Mouse (Mus musculus) neural tube, embryonic 15.5 days (tissue): ENCODE data around the gene Gm20708. TPM values are rescaled to one million over a fixed set of nuclear protein-coding genes. Genes with fewer than 3 reads are reported as not detected.
A peak's percentile ranks its signal among the peaks of the same experiment; 100 is the strongest.

ENCODE experiments used
- ATAC-seq: fragments of 200-750 bp; cut with Nextera tagmentation; 2 replicates; pipeline ENCODE4 v1.8.0; 2017; ENCODE audit warnings: mild to moderate bottlenecking, moderate TSS enrichment, moderate library complexity; ENCODE audit not compliant: low FRiP score
- H3K27ac ChIP-seq: fragments of 300-500 bp; sonication (generic); replicated peaks from 2 replicates; pipeline ENCODE4 v1.5.1; 2015; ENCODE audit warnings: mild to moderate bottlenecking, inconsistent platforms
- H3K27me3 ChIP-seq: fragments of 300-500 bp; sonication (generic); replicated peaks from 2 replicates; pipeline ENCODE4 v1.6.1; 2015; ENCODE audit warnings: inconsistent platforms
- H3K36me3 ChIP-seq: fragments of 300-500 bp; sonication (generic); 2 replicates; pipeline ENCODE4 v1.6.1; 2015; ENCODE audit warnings: inconsistent platforms
- H3K4me1 ChIP-seq: fragments of 300-500 bp; sonication (generic); 2 replicates; pipeline ENCODE4 v1.6.1; 2015; ENCODE audit warnings: inconsistent platforms
- H3K4me2 ChIP-seq: fragments of 300-500 bp; sonication (generic); 2 replicates; pipeline ENCODE4 v1.6.1; 2015; ENCODE audit warnings: inconsistent platforms, mild to moderate bottlenecking, moderate library complexity
- H3K4me3 ChIP-seq: fragments of 300-500 bp; sonication (generic); replicated peaks from 2 replicates; pipeline ENCODE4 v1.5.1; 2015; ENCODE audit warnings: mild to moderate bottlenecking, inconsistent platforms
- H3K9ac ChIP-seq: fragments of 300-500 bp; sonication (generic); replicated peaks from 2 replicates; pipeline ENCODE4 v1.6.1; 2015; ENCODE audit warnings: mild to moderate bottlenecking, inconsistent platforms
- H3K9me3 ChIP-seq: fragments of 300-500 bp; sonication (generic); replicated peaks from 2 replicates; pipeline ENCODE4 v1.6.1; 2016; ENCODE audit warnings: inconsistent platforms
- WGBS: fragments of 180-500 bp; shearing (Covaris S2); methylation state at CpG from one replicate; pipeline ENCODE4 v1.1.7; 2015; ENCODE audit warnings: mixed read lengths; 5-methylcytosine and 5-hydroxymethylcytosine counted together
- polyA plus RNA-seq: library from polyadenylated mRNA; unstranded; fragments of >200 nt; fragmentation: Nextera tagmentation; extraction: Ambion mirVana; gene quantifications from 2 replicates; pipeline ENCODE4 v1.2.1, GENCODE M21; 2015

The Gm20708 gene
- polyA plus RNA-seq, 1 experiment from 2014 or later = 1.7 TPM

DNA sequence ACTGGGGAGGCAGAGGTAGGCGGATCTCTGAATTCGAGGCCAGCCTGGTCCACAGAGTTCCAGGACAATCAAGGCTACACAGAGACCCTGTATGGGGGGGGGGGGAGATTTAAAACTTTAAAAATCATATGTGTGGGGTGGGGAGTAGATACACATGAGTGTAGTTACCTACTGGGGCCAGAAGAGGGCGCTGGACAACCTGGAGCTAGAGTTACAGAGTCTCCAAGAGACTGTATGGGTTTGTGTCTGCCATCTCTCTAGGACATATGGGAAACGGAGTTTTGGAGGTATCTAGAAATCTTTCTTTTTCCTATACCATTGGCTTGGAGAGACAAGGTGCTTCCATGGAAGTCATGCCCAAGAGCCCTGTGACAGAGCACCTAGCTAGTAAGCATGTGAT is 65.0 kb downstream of the Gm20708 start:
- no peak overlapping the region for H3K9ac ChIP-seq
- WGBS = 59% methylated on average over 4 of the region's 4 CpGs
- no peak for ATAC-seq
- H3K9me3 ChIP-seq = no peaks in the 10 kb centered on the region
- no peak overlapping the region for H3K4me3 ChIP-seq
- H3K27me3 ChIP-seq = no peaks in the 10 kb centered on the region; the same call in 1 of the 2 replicates
- H3K4me2 ChIP-seq = no peak overlapping the region
- no peak overlapping the region for H3K27ac ChIP-seq
- peaks cover 42% of the 10 kb centered on the region for H3K4me1 ChIP-seq
- no peaks in the 10 kb centered on the region for H3K36me3 ChIP-seq

DNA sequence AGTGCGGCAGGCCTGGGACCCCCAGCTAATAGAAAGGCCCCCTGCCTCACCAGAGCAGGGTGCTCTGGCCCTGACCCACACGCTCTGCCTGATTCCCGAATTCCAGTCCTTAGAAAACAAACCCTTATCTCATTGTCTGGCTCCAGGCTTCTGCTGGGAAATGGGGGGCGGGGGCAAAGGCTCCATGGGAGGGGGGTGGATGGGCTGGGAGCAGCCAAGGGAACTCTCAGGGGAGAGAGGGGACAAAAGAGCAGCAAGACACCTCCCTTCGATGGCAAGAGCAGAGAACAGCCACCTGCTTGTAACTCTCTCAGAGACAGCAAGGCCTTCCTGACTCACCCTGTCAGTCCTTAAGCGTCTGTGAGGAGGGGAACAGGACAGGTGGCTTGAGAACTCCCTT is 66.2 kb downstream of the Gm20708 start:
- H3K4me1 ChIP-seq = peaks cover 38% of the 10 kb centered on the region
- WGBS = 28% methylated on average over 6 of the region's 6 CpGs
- H3K27me3 ChIP-seq = no peaks in the 10 kb centered on the region
- H3K9ac ChIP-seq = no peak overlapping the region
- H3K9me3 ChIP-seq = no peaks in the 10 kb centered on the region
- ATAC-seq = no peak
- H3K4me2 ChIP-seq = no peak overlapping the region
- no peak overlapping the region for H3K4me3 ChIP-seq
- H3K36me3 ChIP-seq = no peaks in the 10 kb centered on the region
- H3K27ac ChIP-seq = no peak overlapping the region

DNA sequence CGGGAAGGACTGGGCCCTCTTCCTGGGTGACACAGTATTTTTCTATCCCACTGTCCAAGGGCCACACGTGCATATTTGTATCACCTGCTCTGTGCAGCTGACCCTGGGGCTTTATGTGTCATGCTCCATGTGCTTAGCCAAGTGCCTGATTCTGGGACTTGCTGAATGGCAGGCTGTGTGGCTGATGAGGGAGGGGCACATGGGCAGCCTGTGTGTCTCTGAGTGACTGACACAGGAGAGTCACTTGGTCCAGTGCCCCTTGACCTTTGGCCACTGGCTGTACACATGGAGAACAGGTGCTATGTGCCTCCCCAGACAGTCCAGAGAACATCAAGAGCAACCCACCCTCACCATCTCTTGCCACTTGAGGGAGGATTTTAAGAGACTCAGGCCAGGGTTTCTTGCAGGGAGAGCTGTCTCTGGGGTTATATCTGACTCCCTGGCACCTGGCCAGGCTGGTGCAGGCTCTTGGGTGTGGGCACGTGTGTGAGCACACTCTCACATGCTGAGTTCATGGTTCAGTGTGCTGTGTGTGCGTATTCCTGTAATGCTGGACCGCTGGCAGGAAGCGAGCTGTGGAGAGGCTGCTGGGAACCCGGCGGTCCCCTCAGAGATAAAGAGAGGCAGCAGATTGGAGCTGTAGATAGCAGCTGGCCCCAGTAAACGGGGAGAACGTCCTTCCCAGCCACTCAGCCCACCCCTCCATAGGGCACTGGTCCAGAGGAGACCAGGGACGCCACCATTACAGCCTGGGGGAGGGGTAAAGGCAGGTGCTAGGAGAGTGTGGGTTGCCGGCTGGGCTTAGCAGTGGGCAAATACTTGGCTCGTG is 68.7 kb downstream of the Gm20708 start:
- no peaks in the 10 kb centered on the region for H3K27me3 ChIP-seq
- H3K36me3 ChIP-seq = no peaks in the 10 kb centered on the region
- H3K9me3 ChIP-seq = no peaks in the 10 kb centered on the region
- H3K4me3 ChIP-seq = peak overlapping the region; percentile 14; the same call in 1 of the 2 replicates
- WGBS = 15% methylated on average over 13 of the region's 13 CpGs
- H3K9ac ChIP-seq = no peak overlapping the region; the same call in 1 of the 2 replicates
- H3K4me1 ChIP-seq = peaks cover 22% of the 10 kb centered on the region
- ATAC-seq = peak; percentile 73
- H3K4me2 ChIP-seq = peak overlapping the region; percentile 46
- peak overlapping the region; percentile 64 for H3K27ac ChIP-seq

DNA sequence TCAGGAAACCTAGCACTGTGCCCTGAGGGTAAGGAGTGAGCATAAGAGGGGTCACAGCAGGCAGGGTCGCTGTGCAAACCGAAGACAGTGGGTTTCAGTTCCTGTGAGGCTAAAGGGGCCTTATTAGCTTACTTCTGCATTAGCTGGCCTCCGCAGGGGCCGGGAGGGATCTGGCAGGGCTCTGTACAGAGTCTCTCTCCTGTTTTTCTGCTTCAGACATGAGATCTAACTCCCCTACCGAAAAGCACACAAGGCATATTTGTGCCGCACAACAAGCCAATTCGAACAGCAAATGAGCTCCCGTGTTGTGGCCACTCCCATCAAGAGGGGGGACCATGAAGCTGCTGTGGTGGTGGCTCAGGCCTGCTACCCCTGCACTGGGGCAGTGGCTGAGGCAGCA is 69.4 kb downstream of the Gm20708 start:
- Histone ChIP-seq H3K27me3 (no peaks in the 10 kb centered on the region), H3K4me3 (no peak overlapping the region), H3K4me2 (peak overlapping the region; percentile 46; the same call in 1 of the 2 replicates), H3K27ac (peak overlapping the region; percentile 64), H3K9ac (no peak overlapping the region), H3K9me3 (no peaks in the 10 kb centered on the region), H3K36me3 (no peaks in the 10 kb centered on the region), H3K4me1 (peaks cover 20% of the 10 kb centered on the region)
- no peak for ATAC-seq
- WGBS = 20% methylated on average over 8 of the region's 8 CpGs

DNA sequence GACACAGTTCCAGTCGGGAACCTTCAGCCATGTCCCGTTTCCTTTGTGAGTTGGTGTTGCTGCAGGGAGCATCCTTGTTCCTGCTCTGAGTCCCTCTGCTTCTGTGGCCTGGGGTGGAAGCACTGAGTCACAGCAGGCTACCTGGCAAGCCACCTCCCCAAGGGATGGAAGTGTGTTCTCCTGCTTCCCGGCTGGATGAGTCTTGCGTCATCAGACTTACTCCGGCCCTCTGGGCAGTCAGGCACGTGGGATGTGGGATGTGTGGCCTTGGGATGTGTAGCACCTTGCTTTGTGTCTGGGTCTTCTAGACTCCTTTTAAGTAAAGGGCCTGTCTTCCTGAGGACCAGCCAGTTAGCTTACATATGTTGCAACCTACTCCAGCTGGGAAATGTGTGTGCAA is 70.2 kb downstream of the Gm20708 start:
- Histone ChIP-seq H3K4me3 (no peak overlapping the region), H3K27ac (no peak overlapping the region), H3K4me2 (no peak overlapping the region), H3K27me3 (no peaks in the 10 kb centered on the region; the same call in 1 of the 2 replicates), H3K9ac (no peak overlapping the region), H3K4me1 (peaks cover 20% of the 10 kb centered on the region), H3K9me3 (no peaks in the 10 kb centered on the region), H3K36me3 (no peaks in the 10 kb centered on the region)
- 87% methylated on average over 6 of the region's 6 CpGs for WGBS
- ATAC-seq = no peak

DNA sequence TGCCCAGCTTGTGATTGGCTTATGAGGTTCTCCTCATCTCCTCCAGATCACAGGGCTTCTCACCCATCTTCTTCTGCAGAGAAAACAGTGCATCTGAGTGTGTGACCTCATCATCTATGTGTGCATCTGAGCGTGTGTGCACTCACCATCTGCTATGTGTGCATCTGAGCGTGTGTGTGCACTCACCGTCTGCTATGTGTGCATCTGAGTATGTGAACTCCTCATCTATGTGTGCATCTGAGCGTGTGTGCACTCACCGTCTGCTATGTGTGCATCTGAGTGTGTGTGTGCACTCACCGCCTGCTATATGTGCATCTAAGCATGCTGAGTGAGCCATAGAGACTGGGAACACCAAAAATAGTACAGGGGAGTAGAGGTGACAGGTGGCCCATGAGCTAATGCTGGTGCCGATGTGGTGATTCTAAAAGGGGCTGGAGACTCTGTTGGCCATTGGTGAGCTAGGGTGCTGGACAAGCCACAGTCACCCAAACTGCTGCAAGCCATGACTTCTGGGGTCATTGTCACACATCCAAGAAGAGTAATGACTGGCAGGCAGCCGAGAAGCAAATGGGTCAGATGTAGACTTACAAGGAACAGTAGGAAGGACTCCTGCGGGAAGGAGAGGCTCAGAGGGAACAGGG is 71.0 kb downstream of the Gm20708 start:
- H3K9ac ChIP-seq = no peak overlapping the region
- ATAC-seq = no peak
- H3K27me3 ChIP-seq = no peaks in the 10 kb centered on the region; the same call in 1 of the 2 replicates
- H3K4me1 ChIP-seq = peaks cover 20% of the 10 kb centered on the region
- H3K27ac ChIP-seq = no peak overlapping the region
- WGBS = 91% methylated on average over 9 of the region's 9 CpGs
- H3K4me3 ChIP-seq = no peak overlapping the region
- H3K9me3 ChIP-seq = no peaks in the 10 kb centered on the region
- H3K4me2 ChIP-seq = no peak overlapping the region
- H3K36me3 ChIP-seq = no peaks in the 10 kb centered on the region

DNA sequence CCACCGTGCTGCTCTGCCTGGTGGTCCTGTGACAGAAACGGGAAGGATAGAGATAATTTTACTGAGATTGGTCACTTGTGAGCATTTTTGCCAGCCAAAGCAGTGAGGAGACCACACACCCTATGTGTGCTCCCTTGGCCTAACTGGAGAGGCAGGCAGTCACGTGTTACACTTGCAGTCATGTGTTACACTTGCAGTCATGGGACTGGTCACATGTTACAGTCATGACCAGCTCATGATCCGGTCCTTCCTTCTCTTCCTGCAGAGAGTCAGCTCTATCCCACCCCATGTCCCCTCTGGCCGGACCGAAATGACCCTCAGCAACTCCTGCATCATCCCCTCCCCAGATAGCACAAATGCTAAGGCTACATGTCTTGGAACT is 71.5 kb downstream of the Gm20708 start:
- H3K27me3 ChIP-seq = peaks cover 2% of the 10 kb centered on the region; the same call in 1 of the 2 replicates
- H3K27ac ChIP-seq = no peak overlapping the region
- WGBS = 82% methylated on average over 6 of the region's 6 CpGs
- no peak overlapping the region for H3K9ac ChIP-seq
- H3K4me2 ChIP-seq = no peak overlapping the region
- H3K4me1 ChIP-seq = peaks cover 20% of the 10 kb centered on the region
- H3K4me3 ChIP-seq = no peak overlapping the region
- H3K9me3 ChIP-seq = no peaks in the 10 kb centered on the region
- no peak for ATAC-seq
- no peaks in the 10 kb centered on the region for H3K36me3 ChIP-seq

DNA sequence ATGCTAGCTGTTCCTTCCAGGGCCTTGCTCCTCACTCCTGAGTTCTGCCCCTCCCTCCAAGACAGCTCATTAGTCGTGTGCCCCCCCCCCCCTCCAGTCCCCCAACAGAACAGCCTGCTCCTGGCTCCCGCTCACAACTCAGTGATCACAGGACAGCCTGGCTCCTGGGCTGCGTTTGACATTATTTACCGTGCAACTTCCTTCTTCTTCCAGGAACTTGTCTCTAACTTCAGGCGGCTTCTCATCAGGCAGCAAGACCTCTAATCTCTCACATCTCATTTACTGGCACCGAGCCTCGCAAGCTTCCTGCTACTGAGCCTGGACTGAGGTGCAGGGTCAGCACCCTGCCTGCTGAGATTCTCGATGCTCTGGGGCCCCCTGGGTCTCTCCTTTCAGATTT is 72.3 kb downstream of the Gm20708 start:
- 27% methylated on average over 8 of the region's 8 CpGs for WGBS
- no peak overlapping the region for H3K9ac ChIP-seq

DNA sequence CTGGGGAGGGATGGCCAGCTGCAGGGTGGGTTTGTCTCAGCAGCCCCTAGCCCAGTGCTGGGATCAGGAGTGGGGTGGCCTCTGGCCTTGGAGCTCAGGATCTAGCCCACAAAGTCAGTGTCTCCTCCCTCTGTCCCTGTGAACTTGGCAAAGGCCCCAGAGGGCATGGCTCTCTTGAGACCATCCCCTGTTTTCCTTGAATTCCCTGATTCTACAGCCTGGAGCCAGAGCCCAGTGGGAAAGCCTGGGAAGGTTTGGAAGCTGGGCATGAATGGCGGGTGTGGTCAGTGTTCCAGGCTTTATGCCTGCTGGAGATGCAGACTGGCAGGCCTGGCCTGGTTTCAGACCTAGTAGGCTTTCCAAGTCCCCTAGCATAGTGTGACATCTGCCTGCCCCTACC is 72.7 kb downstream of the Gm20708 start:
- Histone ChIP-seq H3K36me3 (no peaks in the 10 kb centered on the region), H3K9ac (no peak overlapping the region), H3K9me3 (no peaks in the 10 kb centered on the region), H3K27me3 (peaks cover 2% of the 10 kb centered on the region; the same call in 1 of the 2 replicates), H3K4me3 (no peak overlapping the region), H3K4me1 (peaks cover 20% of the 10 kb centered on the region), H3K4me2 (no peak overlapping the region), H3K27ac (no peak overlapping the region)
- WGBS = 80% methylated on average over 1 of the region's 1 CpGs
- no peak for ATAC-seq

More for the DNA sequence above, 72.3 kb downstream of the Gm20708 start:
- peaks cover 2% of the 10 kb centered on the region; the same call in 1 of the 2 replicates for H3K27me3 ChIP-seq
- H3K4me3 ChIP-seq = no peak overlapping the region
- H3K27ac ChIP-seq = no peak overlapping the region
- no peak overlapping the region for H3K4me2 ChIP-seq
- peaks cover 20% of the 10 kb centered on the region for H3K4me1 ChIP-seq
- no peaks in the 10 kb centered on the region for H3K9me3 ChIP-seq
- no peak for ATAC-seq
- no peaks in the 10 kb centered on the region for H3K36me3 ChIP-seq

DNA sequence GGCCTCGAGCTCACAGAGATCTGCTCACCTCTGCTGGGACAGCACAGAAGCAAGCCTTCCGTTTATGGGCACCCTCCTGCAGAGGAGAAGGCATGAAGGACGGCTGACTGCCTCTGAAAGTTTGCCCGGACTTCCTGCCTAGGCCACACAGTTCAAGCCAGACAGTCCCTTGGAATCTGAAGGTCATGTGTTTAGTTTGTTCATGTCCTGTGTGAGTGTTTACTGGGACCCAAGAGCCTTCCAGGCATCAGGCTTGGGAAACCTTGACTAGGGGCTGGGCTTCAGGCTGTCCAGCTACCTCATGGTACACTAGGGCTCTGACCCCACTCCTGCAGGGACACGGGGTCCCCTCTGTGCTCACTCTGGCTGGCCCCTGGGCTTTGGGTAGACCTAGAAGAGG is 76.5 kb downstream of the Gm20708 start:
- Histone ChIP-seq H3K4me2 (no peak overlapping the region), H3K36me3 (no peaks in the 10 kb centered on the region), H3K27ac (no peak overlapping the region), H3K9me3 (no peaks in the 10 kb centered on the region), H3K9ac (no peak overlapping the region), H3K27me3 (peaks cover 4% of the 10 kb centered on the region), H3K4me3 (no peak overlapping the region), H3K4me1 (peaks cover 30% of the 10 kb centered on the region)
- no peak for ATAC-seq
- WGBS = 51% methylated on average over 5 of the region's 5 CpGs

DNA sequence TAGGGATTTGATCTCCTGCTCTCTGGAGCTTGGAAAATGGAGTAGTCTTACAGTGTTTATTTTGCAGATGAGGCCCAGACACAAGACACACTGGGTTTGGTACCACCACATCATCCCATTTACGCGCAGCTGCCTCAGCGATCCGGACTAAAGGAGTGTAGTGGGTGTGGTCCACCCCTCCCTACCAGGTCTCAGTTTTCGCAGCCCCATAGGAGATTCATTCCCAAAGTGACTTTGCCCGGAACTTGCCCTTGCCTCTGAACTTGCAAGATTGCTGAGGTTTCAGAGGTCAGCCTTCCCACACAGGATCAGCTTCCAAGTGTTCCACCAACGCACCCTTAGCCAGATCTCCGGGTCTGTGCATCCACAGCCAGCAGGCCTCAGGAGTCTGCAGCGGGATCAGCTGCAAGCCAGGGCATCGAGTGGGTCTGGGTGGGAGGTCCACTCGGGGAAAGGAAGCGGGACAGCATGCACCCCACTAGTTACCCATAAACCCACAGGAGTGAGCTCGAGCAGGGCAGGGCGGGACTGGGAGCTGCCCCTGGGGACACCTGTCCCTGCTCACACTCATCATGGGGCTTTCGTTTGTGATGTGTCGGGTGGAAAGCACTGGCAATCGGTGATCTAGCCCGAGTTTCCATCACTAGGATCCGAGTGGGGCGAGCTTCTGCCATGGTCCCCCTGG is 78.8 kb downstream of the Gm20708 start:
- no peaks in the 10 kb centered on the region for H3K9me3 ChIP-seq
- ATAC-seq = no peak
- no peaks in the 10 kb centered on the region for H3K36me3 ChIP-seq
- peaks cover 29% of the 10 kb centered on the region for H3K4me1 ChIP-seq
- no peak overlapping the region for H3K27ac ChIP-seq
- 0 out of 2 replicates have a peak overlapping the region, but pooled peaks have one; percentile 27 for H3K9ac ChIP-seq
- H3K4me2 ChIP-seq = peak overlapping the region; percentile 49
- H3K4me3 ChIP-seq = peak overlapping the region; percentile 15; the same call in 1 of the 2 replicates
- peaks cover 20% of the 10 kb centered on the region for H3K27me3 ChIP-seq
- WGBS = 18% methylated on average over 20 of the region's 20 CpGs
